Mouse (Mus musculus) cerebellum, postnatal 25 days (tissue): Measurements from ENCODE around the gene Snx8.

Source experiments
- DNase-seq, 2 experiments: peaks; one replicate each; pipeline ENCODE4 v3.0.0; 2021; ENCODE audit warnings: mixed read lengths in 2 of 2

Gene Snx8

GRCm38 (mm10) chr5:140342880-140343279, 46.2 kb downstream of the Snx8 start:
- DNase-seq: no peak

- DNase-seq: no peak
Measured at GRCm38 (mm10) chr5:140339836-140340235, 49.2 kb downstream of the Snx8 start.

- DNase-seq: no peak
Measured at GRCm38 (mm10) chr5:140338779-140339178, 50.3 kb downstream of the Snx8 start.

GRCm38 (mm10) chr5:140336680-140337079, 52.4 kb downstream of the Snx8 start:
- DNase-seq: peak; percentile 29 to 70

GRCm38 (mm10) chr5:140333631-140334030, 55.4 kb downstream of the Snx8 start:
- DNase-seq: no peak

GRCm38 (mm10) chr5:140332519-140332918, 56.5 kb downstream of the Snx8 start:
- no peak for DNase-seq

GRCm38 (mm10) chr5:140331615-140332512, 57.2 kb downstream of the Snx8 start, which contains the start of gene Mrm2:
Gene Mrm2, minus strand, starts transcription at chr5:140331898.
- DNase-seq: peak; percentile 83 to 90

- DNase-seq: no peak
Measured at GRCm38 (mm10) chr5:140324058-140324457, 65.0 kb downstream of the Snx8 start.

GRCm38 (mm10) chr5:140321756-140322575, 67.1 kb downstream of the Snx8 start:
- no peak for DNase-seq

GRCm38 (mm10) chr5:140321042-140321755, 67.9 kb downstream of the Snx8 start, which contains the start of the genes Mad1l1 and Nudt1:
Gene Mad1l1, minus strand, starts transcription at chr5:140321552.
Gene Nudt1, plus strand, starts transcription at chr5:140321656.
- DNase-seq: peak; percentile 92 to 94

GRCm38 (mm10) chr5:140316716-140317115, 72.3 kb downstream of the Snx8 start:
- peak in 1 of 2 experiments; percentile 38 for DNase-seq

- no peak for DNase-seq
Measured at GRCm38 (mm10) chr5:140307602-140308001, 81.5 kb downstream of the Snx8 start.

- DNase-seq: no peak
Measured at GRCm38 (mm10) chr5:140306016-140306415, 83.0 kb downstream of the Snx8 start.

- no peak for DNase-seq
Measured at GRCm38 (mm10) chr5:140298291-140298690, 90.8 kb downstream of the Snx8 start.

GRCm38 (mm10) chr5:140292152-140292551, 96.9 kb downstream of the Snx8 start:
- peak; percentile 57 to 75 for DNase-seq
